Mouse (Mus musculus): ENCODE measurements around the gene Dlg5. TPM values are rescaled to one million over a fixed set of nuclear protein-coding genes. Genes with fewer than 3 reads are reported as not detected.

Gene Dlg5
- total RNA-seq, 2 experiments from 2014 or later = 35.7 to 51.6 TPM

DNA sequence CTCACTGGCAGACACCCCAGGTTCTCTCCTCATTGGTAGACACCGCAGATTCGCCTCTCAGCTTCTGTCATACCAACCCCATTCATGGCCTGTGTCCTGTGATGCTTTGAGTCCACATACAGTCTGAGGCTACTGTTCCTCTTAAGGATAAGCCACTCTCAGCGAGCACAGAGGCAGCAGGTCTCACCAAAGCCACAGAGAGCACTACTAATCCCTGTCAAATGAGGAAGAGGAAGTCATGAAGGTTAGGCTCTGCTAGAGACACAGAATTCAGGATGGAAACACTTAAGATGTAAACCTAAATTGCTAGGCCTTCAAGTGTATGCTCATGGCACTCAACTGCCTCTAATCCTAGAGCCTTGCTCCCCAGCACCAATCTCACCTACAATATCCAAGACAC, 9.8 kb downstream of the Dlg5 start:
- DNase-seq (ENCODE audit: low spot score in 2 of 2) = no peak

DNA sequence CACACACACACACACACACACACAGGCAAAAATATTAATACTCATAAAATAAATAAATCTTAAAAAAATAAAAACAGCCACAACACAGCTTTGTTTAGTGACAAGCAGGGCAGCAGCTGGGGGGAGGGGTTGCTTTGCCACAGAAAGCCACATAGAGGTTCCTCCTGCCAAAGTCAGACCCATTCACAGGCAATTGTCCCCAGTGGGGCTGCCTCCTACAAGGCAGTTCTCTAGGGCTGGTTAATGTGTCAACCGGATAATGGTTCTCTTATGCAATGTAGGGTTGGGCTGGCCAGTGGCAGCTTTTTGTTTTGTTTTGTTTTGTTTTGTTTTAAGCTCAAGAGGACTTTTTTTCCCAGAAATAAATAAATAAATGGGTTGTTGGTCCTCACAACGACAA, 11.3 kb downstream of the Dlg5 start:
- DNase-seq (ENCODE audit: low spot score in 2 of 2) = no peak

DNA sequence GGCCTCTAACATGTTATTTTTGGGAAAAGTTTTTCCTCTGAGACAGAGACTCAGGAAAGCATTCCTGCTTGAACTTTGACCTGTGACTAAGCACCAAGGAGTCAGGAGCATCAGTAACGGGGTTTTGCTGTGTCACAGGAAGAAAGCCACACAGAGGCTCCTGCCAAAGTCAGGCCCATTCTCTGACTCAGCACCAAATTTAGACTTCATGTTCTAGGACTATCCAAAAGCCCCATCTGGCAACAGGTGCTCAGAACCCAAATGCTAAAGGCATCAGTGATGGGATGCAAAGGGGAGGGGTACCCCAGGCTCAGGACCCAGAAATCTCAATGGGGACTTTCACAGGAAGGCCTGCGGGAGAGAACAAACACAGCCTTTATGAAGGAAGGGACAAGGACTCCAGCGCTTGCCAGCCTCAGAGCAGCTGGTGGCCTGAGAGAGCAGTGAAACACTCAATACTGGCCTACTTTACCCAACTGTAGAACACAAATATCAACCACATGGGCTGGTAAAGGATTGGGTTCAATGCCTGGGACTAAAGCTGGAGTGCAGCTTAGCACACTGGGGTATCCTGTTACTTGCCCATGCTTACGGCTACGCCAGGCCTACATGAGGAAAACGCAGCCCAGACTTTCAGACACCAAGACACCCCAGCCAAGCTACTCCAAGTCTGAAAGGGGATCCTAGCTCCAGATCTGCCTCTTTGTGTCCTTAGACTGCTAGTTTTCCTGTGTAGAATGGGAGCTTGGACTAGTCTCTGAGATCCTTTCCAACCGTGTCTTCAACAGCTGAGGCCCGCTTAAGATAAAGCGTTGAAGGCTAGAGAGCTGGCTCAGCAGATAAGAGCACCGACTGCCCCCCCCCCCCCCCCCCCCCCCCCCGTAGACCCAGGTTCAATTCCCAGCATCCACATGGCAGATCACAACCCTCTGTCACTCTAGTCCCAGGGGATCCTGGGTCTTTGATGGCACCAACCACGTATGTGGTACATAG, 12.8 kb downstream of the Dlg5 start:
- DNase-seq (ENCODE audit: low spot score in 2 of 2) = no peak

DNA sequence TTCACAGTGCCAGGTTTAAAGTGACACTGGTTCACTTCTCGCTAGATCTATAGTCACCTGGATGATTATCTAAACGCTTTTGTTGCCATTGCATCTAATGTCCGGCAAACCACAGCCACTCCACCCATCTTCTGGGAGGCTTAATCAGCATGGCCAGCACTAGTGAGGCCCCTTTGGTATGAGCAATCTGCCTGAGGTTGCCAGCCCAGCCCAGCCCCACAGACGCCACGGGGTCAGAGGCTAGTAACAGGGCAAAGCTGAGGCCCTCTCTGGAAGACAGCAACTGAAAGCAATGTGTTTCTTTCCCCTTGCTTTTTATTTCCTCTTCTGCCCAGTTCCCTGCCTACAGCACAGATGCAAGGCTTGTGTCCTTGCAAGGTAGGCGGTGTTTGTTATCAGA, 17.2 kb downstream of the Dlg5 start:
- DNase-seq (ENCODE audit: low spot score in 2 of 2) = no peak

DNA sequence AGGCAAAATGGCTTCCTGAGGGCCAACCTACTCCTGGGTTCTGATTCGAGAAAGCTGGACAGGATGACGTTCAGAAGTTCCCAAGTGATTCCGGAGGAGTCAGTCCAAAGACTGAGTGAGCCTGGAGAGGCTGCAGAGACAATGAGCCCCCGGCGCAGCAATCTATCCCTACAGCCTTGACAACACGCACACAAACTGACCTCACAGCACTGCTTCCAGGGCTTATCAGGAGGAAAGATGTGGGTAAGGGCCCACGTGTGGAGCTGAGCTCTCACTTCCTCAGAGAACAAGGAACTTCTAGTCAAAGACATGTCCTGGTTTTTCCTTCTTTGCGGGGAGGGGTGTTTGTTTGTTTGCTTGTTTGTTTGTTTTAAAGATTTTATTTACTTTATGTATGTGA, 18.7 kb downstream of the Dlg5 start:
- no peak for DNase-seq (ENCODE audit: low spot score in 2 of 2)

DNA sequence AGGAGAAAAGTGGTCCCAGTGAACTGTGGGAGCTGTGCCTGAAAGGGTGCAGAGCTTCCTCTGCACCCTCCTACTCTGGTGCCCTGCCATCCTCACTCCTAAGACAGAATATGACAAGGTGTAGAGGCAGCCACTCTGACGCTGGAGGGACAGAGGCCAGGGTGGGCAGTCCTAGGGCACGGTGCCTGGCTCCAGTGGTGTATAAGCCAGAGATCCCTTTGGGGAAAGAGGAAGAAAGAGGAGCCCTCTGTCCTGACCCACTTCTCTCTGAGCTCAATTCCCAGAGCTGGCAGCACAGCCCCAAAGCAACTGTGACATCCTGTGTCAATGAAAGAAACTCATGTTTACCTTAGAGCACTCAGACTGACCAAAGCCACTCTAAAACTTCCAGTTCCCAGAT, 19.4 kb downstream of the Dlg5 start:
- DNase-seq (ENCODE audit: low spot score in 2 of 2) = no peak

DNA sequence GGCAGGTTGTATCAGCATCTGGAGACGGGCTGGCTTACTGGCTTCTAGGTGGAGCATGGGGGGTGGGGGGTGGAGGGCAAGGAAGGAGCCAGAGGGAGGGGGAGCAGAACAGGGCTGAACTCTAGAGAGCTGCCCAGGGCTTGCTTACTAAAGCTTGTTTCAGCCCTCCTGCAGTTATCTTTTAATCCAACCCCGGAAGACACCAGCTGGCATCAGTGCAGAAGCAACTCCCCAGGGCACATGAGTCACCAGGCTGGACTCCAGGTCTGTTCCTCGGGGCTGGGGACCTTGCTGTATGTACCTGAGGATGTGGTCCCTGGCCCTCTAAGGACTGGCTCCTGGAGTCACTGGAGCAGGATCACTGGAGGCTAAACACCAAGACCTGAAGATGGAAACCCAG, 23.0 kb downstream of the Dlg5 start:
- no peak for DNase-seq (ENCODE audit: low spot score in 2 of 2)

DNA sequence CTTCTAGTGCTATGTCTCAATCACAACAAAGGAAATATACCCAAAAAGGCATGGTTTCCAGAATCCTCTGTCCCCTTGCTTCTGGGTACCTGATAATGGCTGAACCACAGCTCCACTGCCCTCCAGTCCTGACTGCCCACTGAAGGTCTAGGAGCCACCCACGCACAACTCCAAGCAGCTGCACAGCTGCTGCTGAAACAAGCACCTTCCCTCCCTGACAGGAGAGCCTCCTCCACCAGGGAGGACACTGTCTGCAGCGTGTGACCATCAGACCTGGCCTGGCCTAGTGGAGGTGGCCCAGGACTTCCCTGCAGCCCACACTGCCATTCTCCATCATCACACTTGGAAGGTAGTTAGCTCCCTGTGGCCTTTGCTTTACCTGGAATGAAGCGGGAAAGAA, 23.4 kb downstream of the Dlg5 start:
- no peak for DNase-seq (ENCODE audit: low spot score in 2 of 2)

DNA sequence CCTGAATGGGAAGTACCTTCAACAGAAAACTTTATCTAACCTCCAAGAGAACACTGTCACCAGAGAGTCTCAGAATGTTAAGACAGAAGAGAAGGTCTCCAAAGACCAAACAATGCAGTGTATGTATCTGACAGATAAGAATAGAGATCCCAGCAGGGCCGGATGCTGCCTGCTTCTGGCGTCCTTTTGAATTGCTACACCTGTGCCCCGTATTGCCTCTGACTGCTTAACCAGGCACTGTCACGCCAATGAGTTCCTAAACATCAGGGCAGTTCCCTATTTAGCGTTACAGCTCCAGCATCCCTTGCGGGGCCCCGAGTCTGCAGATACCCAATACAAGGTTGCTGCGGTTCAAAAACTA, 28.4 kb downstream of the Dlg5 start:
- no peak for DNase-seq (ENCODE audit: low spot score in 2 of 2)

DNA sequence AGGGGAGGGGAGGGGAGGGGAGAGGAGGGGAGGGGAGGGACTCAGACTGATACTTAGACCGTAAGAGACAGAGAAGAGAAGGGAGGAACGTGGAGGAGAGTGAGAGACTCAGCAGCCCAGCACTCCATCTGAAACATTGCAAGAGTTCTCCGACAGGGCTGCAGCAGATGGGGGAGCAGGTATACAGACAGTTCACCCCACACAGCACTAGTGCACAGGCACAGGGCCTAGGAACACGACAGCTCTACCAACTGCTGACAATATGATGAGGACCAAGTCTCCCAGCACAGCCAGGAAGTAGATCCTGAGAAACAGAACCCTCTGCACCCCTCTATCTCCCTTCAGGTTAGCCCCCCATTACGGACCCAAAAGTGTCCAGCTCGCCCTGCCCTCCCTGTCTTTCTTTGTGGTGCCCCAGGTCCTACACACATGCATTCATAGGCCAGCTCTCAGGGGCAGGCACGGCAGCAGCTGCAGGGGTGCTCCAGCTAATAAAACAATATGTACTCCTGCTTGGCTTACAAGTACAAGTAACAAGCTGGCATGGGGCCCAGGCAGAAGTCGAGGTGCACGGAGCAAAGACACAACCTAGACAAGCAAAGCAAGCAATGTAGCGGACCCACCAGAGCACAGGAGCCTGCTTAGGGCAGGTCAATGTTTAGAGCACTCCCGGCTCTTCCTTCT, 28.9 kb downstream of the Dlg5 start:
- DNase-seq (ENCODE audit: low spot score in 2 of 2) = no peak

DNA sequence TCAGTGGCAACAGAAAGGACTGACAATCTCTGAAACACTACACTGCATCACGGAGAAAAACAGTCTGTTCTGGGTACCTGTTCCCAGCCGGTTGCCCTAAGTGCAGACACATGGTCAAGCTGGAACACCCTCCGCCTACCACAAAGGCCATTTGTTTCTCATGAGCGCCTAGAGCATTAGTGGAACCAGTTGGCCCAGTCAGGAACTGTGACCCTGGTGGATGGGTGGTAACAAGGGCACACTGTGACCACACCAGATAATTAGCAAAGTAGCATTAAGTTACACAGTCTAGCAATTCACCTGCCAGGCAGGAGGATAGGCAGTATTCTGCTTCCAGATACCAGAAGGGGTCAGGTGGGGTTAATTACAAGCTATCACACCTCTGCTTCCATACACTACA, 29.7 kb downstream of the Dlg5 start:
- no peak for DNase-seq (ENCODE audit: low spot score in 2 of 2)

DNA sequence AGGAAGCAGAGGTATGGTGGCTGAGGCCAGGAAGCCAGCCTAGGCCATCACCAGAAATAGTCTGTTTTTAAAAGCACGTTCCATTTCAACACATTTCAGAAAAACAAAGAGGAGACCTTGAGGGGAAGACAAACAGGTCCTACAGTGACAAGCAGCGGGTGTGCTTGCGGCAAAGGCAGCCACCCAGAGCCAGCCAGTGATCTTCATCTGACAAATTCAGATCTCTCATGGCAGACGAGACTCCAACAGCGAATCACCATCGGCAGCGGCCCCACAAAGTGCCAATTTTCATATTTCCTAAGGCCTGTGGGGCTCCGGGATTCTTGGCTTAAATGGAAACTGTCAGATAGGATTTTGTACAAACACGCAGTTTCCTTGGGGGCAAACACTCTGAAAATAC, 31.3 kb downstream of the Dlg5 start:
- no peak for DNase-seq (ENCODE audit: low spot score in 2 of 2)

DNA sequence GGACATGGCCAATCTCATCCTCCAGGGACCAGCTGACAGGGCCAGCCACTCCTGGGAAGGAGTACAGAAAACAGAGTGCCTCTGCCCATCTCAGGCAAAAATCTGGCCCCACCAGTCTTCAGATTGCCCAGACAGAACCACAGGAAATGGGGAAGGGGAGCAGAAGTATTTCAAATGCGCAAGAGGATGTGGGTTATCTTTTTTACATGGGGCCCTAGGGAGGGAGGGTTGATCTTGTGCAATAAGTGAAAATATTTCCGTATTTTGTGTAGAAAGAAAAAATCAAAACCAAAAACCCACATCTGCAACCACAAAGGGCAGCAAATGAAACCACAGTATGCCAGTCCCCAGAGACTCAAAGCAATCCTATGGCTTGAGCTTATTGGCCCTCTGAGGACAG, 32.4 kb downstream of the Dlg5 start:
- no peak for DNase-seq (ENCODE audit: low spot score in 2 of 2)

DNA sequence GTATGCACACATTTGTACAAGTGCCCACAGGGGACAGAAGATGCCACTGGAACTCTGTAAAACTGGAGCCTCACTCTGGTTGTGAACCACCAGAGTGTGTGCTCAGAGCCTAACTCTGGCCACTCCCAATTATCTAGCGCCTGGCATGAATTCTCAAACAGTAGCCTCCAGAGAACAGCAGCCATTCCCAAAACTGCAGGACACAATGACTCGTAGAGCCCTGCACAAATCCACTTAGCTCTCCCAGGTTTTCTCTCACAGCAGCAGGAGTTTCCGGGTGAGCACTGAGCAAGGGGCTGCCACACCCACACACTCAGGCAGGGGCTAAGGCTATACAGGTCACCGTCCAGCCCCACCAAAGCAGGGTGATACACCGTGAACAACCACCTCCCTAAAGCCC, 32.9 kb downstream of the Dlg5 start:
- no peak for DNase-seq (ENCODE audit: low spot score in 2 of 2)

DNA sequence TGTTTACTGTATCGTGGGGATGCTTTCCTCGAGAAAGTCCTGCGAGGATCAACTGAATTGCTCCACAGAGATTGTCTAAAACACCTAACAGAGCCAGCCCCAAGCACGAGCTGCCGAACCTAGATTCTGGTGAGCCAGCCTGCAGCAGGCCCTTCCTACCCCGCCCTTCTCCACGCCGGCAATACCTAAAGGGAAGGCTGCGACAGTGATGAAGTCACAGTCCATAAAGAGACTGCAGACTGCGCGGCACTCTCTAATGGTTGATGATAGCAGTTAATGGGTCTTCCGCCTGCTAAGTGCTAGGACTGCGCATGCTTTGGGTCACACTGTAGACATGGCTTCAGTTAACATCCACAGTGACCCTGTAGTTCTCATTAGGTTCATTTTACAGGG, 38.4 kb downstream of the Dlg5 start:
- DNase-seq (ENCODE audit: low spot score in 2 of 2) = no peak

DNA sequence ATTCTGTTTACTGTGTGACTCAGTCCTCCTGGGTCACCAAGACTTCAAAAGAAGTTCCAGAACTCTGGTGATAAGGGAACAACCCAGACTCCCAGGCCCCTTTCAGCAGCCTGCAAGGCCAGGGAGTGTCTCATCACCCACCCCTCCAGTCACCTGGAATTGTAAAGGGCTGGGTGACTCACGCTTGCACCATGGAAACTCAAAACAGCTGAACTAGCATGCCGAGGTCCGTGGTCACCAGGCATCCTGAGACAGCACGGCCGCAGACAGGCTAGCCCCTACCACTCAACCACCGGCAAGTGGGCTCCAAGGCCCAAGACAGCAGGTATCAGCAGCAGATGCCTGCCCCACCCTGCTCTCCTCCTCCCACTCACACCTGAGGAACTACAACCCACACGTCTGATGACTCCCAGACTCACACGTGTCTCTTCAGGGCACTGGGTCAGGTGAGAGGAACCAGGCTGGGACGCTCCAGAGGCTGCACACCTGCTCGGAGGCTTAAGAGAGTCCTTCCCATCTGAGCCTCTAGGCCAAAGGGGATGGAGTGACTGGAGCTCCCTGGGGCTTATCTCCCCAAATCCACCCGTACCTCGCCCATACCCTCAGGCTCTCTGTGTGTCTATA, 38.9 kb downstream of the Dlg5 start:
- DNase-seq (ENCODE audit: low spot score in 2 of 2) = peak; percentile 38 to 45

DNA sequence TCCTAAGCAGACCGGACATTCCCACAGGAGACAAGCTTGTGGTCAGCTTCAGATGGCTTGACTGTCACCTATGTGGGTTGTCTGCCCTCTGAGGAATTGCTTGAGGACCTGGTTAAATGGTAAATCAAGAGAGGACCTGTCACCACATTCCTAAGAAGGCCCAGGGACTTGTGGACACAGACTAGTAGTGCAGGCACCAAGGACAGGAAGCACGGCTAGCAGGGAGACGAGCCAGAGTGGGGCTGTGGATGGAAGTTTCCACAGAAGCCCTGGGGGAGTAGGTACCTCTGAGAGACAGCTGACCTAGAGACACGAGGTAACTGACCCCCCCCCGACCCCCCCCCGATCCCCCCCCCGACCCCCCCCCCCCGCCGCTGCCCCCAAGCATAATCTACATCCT, 39.4 kb downstream of the Dlg5 start:
- DNase-seq (ENCODE audit: low spot score in 2 of 2) = peak in 1 of 2 experiments; percentile 29

DNA sequence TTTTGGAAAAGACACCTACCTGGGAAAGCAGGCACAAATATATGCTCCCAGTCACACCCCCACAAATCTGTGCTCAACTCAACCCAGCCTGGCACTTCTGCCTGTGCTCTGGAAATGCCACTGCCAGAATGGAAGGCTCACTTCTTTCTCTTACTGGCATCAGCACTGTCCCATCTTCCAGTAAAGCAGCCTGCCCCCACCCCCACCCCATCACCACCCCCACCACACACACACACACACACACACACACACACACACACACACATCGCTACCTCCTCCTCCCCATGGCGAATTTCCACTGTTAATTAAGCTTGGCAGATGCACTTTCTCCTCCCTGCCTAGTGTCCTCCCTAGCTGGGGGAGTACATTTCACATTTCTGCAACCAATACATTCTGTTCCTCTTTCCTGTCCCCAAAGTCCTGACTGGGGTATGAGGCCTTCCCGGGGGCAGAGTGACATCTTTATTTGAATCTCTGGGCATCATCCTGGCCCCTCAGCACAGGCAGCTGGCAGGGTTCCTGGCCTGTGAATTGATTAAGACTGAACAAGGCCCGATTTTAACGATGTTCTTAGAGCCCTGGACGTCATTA, 40.3 kb downstream of the Dlg5 start:
- DNase-seq (ENCODE audit: low spot score in 2 of 2) = no peak

DNA sequence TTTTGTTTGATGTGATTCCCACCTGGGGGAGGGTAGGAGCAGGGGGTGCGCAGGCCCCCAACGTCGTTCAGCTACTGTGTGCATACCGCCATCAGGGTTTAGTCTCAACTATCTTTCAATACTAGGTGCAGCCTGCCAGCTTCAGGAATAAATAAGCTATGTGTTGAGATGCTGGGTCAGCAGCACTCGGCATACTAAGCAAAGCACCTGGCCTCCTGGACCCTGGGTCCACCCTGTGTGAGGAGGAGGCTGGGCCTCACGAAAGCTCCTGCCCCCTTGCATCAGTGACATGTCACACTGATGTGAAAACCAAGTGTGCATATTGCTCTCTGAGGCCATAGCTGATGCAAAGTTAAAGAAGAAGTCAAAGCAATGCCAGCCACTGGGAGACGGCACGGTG, 42.5 kb downstream of the Dlg5 start:
- DNase-seq (ENCODE audit: low spot score in 2 of 2) = no peak

DNA sequence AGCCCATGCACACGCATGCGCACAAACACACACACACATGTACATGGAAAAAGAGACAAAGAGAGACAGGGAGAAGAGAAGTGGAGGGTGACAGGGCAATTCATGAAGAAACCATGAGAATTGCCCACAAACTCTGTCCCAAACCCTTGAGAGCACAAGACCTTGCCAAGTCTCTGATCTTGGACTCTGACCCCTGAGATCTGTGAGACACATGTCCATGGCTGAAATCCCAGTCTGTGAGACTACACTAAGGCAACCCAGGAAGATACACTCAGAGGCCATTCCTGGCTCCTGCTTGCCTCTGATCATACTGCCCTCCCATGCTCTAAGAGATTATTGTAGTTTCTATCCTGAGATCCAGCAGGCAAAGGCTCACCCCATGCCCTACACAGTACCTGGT, 44.9 kb downstream of the Dlg5 start:
- no peak for DNase-seq (ENCODE audit: low spot score in 2 of 2)

DNA sequence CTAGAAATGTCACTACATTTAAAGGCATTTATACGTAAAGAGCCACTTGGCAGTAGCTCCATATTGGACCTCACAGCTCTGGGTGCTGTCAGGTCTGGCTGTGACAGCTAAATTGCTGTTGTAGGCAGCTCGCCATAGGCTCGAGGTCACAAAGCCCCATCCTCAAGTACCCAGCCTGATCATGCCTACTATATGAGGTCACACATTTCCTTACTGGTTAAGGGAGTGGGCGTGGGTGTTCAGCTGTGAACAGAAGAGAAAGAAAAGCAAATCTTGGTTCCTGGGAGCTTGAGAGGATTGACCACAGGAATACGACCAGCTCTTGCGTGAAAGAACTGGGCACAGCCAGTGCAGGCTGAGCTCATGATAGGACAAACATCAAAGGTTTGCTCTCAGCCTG, 46.0 kb downstream of the Dlg5 start:
- DNase-seq (ENCODE audit: low spot score in 2 of 2) = no peak

DNA sequence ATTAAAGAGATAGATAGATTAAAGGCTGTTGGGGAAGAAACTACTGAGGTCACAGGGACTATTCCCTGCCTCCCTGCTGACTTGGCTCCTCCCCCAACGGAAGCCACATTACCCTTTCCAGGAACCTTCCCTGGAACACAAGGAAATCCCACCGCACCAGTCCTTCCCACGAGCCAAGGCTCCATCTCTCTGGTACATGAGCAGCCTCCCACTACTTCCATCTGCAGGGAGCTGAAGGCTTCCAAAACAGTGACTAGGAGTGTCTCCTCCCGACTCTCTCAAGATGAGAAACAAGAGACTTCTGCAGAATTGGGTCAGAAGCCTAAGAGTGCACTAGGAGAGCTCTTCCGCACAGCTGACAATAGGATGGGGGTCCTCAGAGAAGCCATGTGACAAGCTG, 47.9 kb downstream of the Dlg5 start:
- DNase-seq (ENCODE audit: low spot score in 2 of 2) = no peak

Measured in adrenal gland, adult 18-20 months (tissue).